Mouse (Mus musculus) heart, postnatal 25 days (tissue): Measurements from ENCODE around the gene Zfp711. TPM values are rescaled to one million over a fixed set of nuclear protein-coding genes. Genes with fewer than 3 reads are reported as not detected.

Source experiments
- DNase-seq: peaks from one replicate; pipeline ENCODE4 v3.0.0; 2022; ENCODE audit warnings: low spot score
- intact Hi-C: fragments of 180-260 bp; cut with DNase I; formaldehyde crosslinking; loops from one replicate; pipeline ENCODE4 v1.15.1; 2025
- total RNA-seq, 2 experiments: library from RNA; stranded (reverse); gene quantifications; 2 replicates each; pipeline ENCODE4 v1.2.3; 2021

Gene Zfp711
- under 1 TPM; 0.64 to 0.78 TPM for total RNA-seq

DNA sequence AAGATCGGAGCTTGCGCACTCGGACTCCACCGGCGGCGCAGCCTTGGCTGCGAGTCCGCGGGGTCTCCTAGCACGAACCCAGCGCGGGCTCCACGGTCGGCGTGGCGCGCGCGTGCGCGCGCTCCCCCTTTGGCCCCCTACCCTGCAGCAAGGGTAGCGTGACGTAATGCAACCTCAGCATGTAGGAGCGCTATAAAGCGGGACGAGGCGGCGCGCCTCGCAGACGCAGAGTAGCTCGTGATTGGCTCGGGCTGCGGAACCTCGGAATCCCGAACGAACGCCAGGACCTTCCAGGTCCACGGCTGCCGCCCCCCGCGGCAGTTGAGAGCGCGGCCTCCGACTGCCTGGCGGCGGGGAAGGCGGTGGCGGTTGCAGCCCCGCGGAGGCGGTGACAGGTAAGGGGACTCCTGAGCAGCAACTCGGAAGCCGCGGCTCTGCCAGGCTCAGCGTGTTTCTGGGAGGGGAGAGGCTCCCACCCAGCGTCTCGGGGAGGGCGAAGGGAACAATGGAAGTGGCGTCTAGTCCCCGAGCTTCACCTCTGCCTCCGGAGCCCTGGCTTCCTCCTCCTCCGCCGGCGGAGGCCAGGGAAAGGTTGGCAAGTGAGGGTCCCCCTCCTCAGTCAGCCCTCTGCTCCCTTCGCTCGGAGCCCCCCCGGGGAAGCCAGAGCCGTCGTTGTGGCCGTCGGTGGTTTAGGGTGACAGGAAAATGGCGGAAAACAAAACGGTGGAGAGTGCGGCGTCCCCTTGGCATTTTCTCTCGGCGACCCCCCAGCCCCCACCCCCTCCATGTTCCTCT is at the start of gene Zfp711:
Zfp711 (plus strand) TSS at position 16 of the 795 bp plus-strand sequence.
- peak; percentile 13 for DNase-seq
- intact Hi-C loops: no loop called here

GRCm38 (mm10) chrX:112567716-112568115 is 32.6 kb upstream of the Zfp711 start:
- intact Hi-C loops: no loop called here
- DNase-seq: no peak

DNA sequence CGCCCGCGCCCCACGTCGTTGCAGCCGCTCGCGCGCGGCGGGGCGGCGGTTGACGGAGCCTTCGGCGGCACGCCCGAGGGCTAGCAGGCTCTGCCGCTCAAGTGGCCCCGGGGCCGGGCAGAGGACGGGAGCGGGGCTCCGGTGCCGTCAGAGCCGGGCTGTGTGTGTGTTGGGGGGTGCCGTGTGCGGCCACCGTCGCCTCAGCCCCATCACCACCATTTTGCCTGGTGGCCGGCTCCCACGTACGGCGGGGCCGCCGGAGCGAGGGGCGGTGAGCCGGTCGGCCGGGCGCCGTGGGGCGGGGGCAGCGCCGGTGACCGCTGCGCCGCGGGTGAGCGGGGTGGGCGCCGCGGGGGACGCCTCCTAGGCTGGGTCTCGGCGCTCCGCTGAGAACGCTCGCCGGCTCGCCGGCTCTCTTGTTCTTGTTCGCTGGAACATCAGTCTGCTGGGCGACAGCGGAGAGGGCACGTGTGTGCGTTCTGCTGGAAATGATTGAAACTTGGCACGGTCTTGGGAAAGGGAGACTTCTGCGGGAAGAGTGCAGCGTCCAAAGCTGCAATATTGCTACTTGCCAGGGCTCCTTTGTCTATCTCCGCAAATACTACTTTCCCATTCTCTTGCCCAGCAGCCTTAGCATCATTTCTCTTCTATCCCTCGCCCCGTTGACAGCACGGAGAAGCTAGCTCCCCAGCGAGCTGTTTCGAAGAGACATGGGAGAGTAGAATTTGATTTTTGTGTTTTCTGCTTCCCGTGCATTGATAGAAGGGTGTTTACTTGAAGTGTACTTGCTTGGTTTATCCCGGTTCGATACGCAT is 1.2 kb downstream of the Zfp711 start:
- DNase-seq: no peak
- intact Hi-C loops: no loop called here

- intact Hi-C loops: no loop called here
- no peak for DNase-seq
These were observed 75.2 kb downstream of the Zfp711 start for GRCm38 (mm10) chrX:112675525-112675924.

GRCm38 (mm10) chrX:112680605-112681004 is 80.3 kb downstream of the Zfp711 start:
- DNase-seq: no peak
- intact Hi-C loops: no loop called here

Other genes starting within 250 kb of the Zfp711 start
- not detected for gene Satl1, start 193.7 kb upstream of the Zfp711 start, total RNA-seq
- gene 2010106E10Rik, start 105.3 kb upstream of the Zfp711 start, total RNA-seq: not detected
- not detected for gene Pof1b, start 98.1 kb downstream of the Zfp711 start, total RNA-seq